Mouse (Mus musculus) midbrain, embryonic 11.5 days (tissue): Measurements from ENCODE around the gene Notch2. TPM values are rescaled to one million over a fixed set of nuclear protein-coding genes. Genes with fewer than 3 reads are reported as not detected.

ENCODE experiments used
- ATAC-seq: fragments of 200-750 bp; cut with Nextera tagmentation; 2 replicates; pipeline ENCODE4 v1.8.0; 2017; ENCODE audit warnings: moderate TSS enrichment, moderate library complexity; ENCODE audit not compliant: low FRiP score
- DNase-seq: peaks from one replicate; pipeline ENCODE4 v3.0.0; 2015; ENCODE audit warnings: low spot score; ENCODE audit errors: missing footprints
- H3K27ac ChIP-seq: fragments of 300-500 bp; sonication (generic); 2 replicates; pipeline ENCODE4 v1.5.1; 2014; ENCODE audit warnings: low read depth, low read length
- H3K27me3 ChIP-seq: fragments of 300-500 bp; sonication (generic); 2 replicates; pipeline ENCODE4 v1.6.1; 2014; ENCODE audit warnings: mild to moderate bottlenecking, low read length, moderate library complexity, mixed read lengths; ENCODE audit not compliant: control insufficient read depth, insufficient read depth
- H3K36me3 ChIP-seq: fragments of 300-500 bp; sonication (generic); 2 replicates; pipeline ENCODE4 v1.6.1; 2014; ENCODE audit warnings: mild to moderate bottlenecking, low read length, moderate library complexity, mixed read lengths; ENCODE audit not compliant: control insufficient read depth, insufficient read depth
- H3K4me1 ChIP-seq: fragments of 300-500 bp; sonication (generic); 2 replicates; pipeline ENCODE4 v1.6.1; 2014; ENCODE audit warnings: low read length; ENCODE audit not compliant: control insufficient read depth, insufficient read depth
- H3K4me2 ChIP-seq: fragments of 300-500 bp; sonication (generic); 2 replicates; pipeline ENCODE4 v1.6.1; 2014; ENCODE audit warnings: mild to moderate bottlenecking, moderate library complexity
- H3K4me3 ChIP-seq: fragments of 300-500 bp; sonication (generic); 2 replicates; pipeline ENCODE4 v1.5.1; 2014; ENCODE audit warnings: low read depth, low read length
- H3K9ac ChIP-seq: fragments of 300-500 bp; sonication (generic); 2 replicates; pipeline ENCODE4 v1.6.1; 2014; ENCODE audit warnings: low read length
- H3K9me3 ChIP-seq: fragments of 300-500 bp; sonication (generic); 2 replicates; pipeline ENCODE4 v1.6.1; 2016; ENCODE audit warnings: low read length; ENCODE audit not compliant: control insufficient read depth
- WGBS: fragments of 180-500 bp; shearing (Covaris S2); extraction: QIAGEN DNeasy Blood & Tissue Kit; methylation state at CpG from one replicate; pipeline ENCODE4 v1.1.7; 2014; 5-methylcytosine and 5-hydroxymethylcytosine counted together
- polyA plus RNA-seq: library from polyadenylated mRNA; unstranded; fragments of >200 nt; fragmentation: Nextera tagmentation; extraction: Ambion mirVana; gene quantifications from 2 replicates; pipeline ENCODE4 v1.2.1, GENCODE M21; 2014

Gene Notch2
- polyA plus RNA-seq, 1 experiment from 2014 or later = 17.6 TPM

GRCm38 (mm10) chr3:97974197-97974770 is 39.0 kb upstream of the Notch2 start:
- ATAC-seq = no peak

DNA sequence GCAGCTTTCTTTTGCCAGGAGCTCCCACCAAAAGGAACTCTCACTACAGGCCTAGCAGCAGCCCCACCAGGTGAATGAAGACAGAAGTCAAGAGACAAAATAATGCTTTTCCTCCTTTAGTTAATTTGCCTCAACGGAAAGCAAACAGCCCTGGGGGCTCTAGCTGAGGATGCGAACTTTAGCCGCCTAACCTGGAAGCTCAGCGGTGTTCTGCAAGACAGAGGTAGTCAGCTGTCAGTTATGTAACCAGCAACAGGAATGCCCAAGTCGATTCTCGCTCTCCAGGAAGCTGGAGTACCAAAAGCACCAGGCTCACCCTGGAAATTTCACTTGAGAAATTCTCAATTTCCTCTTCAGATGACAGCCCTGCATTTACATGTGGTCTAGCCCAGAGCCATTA is 36.6 kb upstream of the Notch2 start:
- no peak overlapping the region for H3K27ac ChIP-seq
- no peak overlapping the region for H3K4me3 ChIP-seq
- H3K9ac ChIP-seq = no peak overlapping the region
- peaks cover 2% of the 10 kb centered on the region; the same call in 1 of the 2 replicates for H3K9me3 ChIP-seq
- no peak overlapping the region for H3K4me2 ChIP-seq
- 64% methylated on average over 6 of the region's 6 CpGs for WGBS
- H3K4me1 ChIP-seq = no peaks in the 10 kb centered on the region
- H3K36me3 ChIP-seq = no peaks in the 10 kb centered on the region
- DNase-seq (no peak), ATAC-seq (no peak)
- no peaks in the 10 kb centered on the region for H3K27me3 ChIP-seq

More at GRCm38 (mm10) chr3:97974197-97974770, 39.0 kb upstream of the Notch2 start:
- WGBS = 91% methylated on average over 6 of the region's 6 CpGs
- H3K4me3 ChIP-seq = no peak overlapping the region
- H3K4me1 ChIP-seq = no peaks in the 10 kb centered on the region
- H3K36me3 ChIP-seq = no peaks in the 10 kb centered on the region
- H3K27me3 ChIP-seq = no peaks in the 10 kb centered on the region
- no peak overlapping the region for H3K9ac ChIP-seq
- H3K4me2 ChIP-seq = no peak overlapping the region
- no peak for DNase-seq
- H3K27ac ChIP-seq = no peak overlapping the region
- H3K9me3 ChIP-seq = peaks cover 2% of the 10 kb centered on the region; the same call in 1 of the 2 replicates

DNA sequence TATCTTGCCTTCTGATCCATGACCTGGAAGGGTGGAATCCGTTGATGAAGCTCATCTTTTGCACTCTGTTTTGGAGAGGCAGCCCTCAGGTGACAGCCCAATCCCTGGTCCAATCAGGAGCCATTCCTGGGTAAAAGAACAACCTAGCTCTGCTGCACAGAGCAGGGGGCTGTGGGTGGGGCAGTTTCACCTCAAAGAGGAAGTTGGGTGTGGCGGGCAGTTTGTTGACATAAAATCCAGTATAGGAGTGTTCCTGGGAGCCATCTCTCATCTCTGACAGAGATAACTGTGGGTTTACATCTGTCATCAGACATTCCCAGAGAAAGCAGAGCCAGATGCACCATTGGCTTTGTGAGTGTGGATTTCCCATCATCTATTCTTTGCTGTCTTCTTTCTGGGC is 34.6 kb upstream of the Notch2 start:
- Histone ChIP-seq H3K27me3 (no peaks in the 10 kb centered on the region), H3K4me1 (no peaks in the 10 kb centered on the region), H3K9ac (no peak overlapping the region), H3K9me3 (peaks cover 2% of the 10 kb centered on the region; the same call in 1 of the 2 replicates), H3K27ac (no peak overlapping the region), H3K36me3 (no peaks in the 10 kb centered on the region), H3K4me3 (no peak overlapping the region), H3K4me2 (no peak overlapping the region)
- DNase-seq = no peak
- no peak for ATAC-seq
- WGBS = 76% methylated on average over 2 of the region's 2 CpGs

DNA sequence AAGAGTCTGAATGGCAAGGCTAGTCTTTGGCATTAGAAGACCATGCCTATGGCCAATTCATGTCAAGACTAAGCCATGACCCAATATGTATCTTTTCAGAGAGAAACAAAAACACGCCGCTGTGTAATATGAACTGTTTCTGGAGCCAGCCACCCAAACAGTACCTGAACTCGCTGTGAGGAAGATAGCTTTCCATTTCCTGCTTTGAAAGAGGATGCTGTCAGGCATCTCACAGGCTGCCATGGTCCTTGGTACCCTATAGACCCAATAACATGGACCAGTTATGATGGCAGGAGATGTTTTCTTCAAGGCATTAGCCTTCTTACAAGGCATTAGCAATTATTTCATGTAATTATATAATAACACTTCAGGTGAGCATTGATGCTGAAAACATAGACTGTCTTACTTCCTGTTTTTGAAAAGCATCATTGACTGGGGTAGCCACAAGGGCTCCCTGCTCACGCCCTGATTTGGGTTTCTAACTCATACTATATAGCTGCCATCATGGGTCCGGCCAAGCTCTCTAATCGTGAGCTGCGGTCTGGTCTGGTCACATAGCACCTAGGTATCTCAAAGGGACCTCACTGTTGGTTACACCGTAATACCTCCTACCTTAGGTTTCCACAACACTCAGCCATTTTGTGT is 32.5 kb upstream of the Notch2 start:
- DNase-seq (no peak), ATAC-seq (no peak)
- Histone ChIP-seq H3K36me3 (no peaks in the 10 kb centered on the region), H3K9me3 (no peaks in the 10 kb centered on the region), H3K4me1 (no peaks in the 10 kb centered on the region), H3K4me3 (no peak overlapping the region), H3K4me2 (no peak overlapping the region), H3K27ac (no peak overlapping the region), H3K27me3 (no peaks in the 10 kb centered on the region), H3K9ac (no peak overlapping the region)
- 92% methylated on average over 8 of the region's 8 CpGs for WGBS

- Histone ChIP-seq H3K27me3 (no peaks in the 10 kb centered on the region), H3K27ac (no peak overlapping the region), H3K36me3 (no peaks in the 10 kb centered on the region), H3K4me3 (no peak overlapping the region), H3K4me2 (no peak overlapping the region), H3K9me3 (no peaks in the 10 kb centered on the region), H3K9ac (no peak overlapping the region), H3K4me1 (no peaks in the 10 kb centered on the region)
- DNase-seq (no peak), ATAC-seq (no peak)
- WGBS = 94% methylated on average over 3 of the region's 3 CpGs
Measured at GRCm38 (mm10) chr3:97981376-97981906, 31.9 kb upstream of the Notch2 start.

DNA sequence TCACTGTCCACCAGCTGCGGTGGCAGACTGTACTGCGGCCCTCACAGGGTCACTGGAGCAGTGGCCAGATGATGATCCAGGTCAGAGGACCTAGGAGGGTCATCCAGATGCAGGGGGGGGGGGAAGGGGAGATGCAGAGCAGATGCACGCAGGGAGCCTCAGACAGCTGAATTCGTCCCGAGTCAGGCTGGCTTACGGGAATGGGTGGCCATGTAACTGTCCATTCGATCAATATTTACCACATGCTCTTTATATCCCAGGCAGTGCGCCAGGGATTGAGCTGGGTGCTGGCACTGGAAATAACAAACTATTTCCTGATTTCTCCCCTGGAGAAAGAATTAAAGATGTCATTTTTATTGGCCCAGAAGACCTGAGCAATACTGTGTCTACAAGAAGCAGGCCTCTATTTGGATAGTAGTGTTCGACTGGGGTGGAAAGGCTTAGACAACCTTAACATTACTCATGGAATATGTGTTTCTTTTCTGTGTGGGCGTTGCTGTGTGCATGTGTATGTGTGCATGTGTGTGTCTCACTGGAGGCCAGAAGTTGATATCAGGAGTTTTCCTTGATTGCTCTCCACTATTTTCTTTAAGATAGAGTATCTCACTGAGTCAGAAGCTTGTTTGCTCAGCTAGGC is 28.3 kb upstream of the Notch2 start:
- Histone ChIP-seq H3K4me1 (no peaks in the 10 kb centered on the region), H3K27me3 (no peaks in the 10 kb centered on the region), H3K36me3 (no peaks in the 10 kb centered on the region), H3K27ac (no peak overlapping the region), H3K4me2 (no peak overlapping the region), H3K9me3 (no peaks in the 10 kb centered on the region), H3K4me3 (no peak overlapping the region), H3K9ac (no peak overlapping the region)
- DNase-seq (no peak), ATAC-seq (no peak)
- 86% methylated on average over 10 of the region's 10 CpGs for WGBS

DNA sequence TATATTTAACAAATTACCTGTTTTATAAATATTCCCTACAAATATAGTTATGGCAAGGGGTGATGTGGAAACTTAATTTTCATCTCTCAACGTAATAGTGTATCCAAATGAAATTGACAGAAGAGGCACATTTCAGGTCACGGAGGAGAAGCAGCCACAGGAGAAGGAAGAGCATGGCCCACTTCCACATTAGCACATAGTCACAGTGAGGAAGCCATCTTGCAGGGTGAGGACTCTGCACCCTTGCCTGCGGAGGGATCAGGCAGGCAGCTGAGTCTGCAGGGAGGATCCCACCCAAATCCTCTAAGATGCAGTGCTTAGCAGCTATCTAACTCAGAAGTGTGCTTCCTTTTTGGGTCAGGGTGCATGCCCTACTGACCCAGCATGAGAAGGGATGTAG is 27.6 kb upstream of the Notch2 start:
- Histone ChIP-seq H3K9me3 (no peaks in the 10 kb centered on the region), H3K27me3 (no peaks in the 10 kb centered on the region), H3K27ac (no peak overlapping the region), H3K4me3 (no peak overlapping the region), H3K4me2 (no peak overlapping the region), H3K4me1 (no peaks in the 10 kb centered on the region), H3K9ac (no peak overlapping the region), H3K36me3 (no peaks in the 10 kb centered on the region)
- ATAC-seq (no peak), DNase-seq (no peak)
- 85% methylated on average over 3 of the region's 3 CpGs for WGBS

- H3K27ac ChIP-seq = no peak overlapping the region
- no peaks in the 10 kb centered on the region for H3K9me3 ChIP-seq
- H3K27me3 ChIP-seq = no peaks in the 10 kb centered on the region
- ATAC-seq (no peak), DNase-seq (no peak)
- H3K9ac ChIP-seq = no peak overlapping the region
- 99% methylated on average over 3 of the region's 3 CpGs for WGBS
- H3K4me2 ChIP-seq = no peak overlapping the region
- no peak overlapping the region for H3K4me3 ChIP-seq
- H3K36me3 ChIP-seq = no peaks in the 10 kb centered on the region
- no peaks in the 10 kb centered on the region for H3K4me1 ChIP-seq
Measured at GRCm38 (mm10) chr3:97987153-97987552, 26.2 kb upstream of the Notch2 start.

DNA sequence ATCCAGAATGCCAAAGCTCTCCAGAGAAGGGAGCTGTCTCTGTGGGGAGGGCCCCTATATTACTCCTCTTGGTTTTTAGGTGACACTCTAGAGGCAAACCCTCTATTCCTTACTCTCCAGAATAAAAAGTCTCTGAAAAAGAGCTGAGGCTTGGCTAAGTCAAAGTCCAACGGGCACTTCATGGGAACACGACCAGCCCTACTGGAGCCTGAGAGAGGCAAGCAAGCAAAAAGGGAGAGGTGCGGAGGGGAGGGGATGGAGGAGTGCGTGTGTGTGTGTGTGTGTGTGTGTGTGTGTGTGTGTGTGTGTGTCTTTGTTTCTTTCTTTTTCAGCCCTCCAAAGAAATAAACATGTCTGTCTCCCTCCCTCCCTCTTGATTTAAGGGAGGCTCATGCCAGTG is 24.6 kb upstream of the Notch2 start:
- Histone ChIP-seq H3K27ac (no peak overlapping the region), H3K4me1 (no peaks in the 10 kb centered on the region), H3K9me3 (no peaks in the 10 kb centered on the region), H3K36me3 (no peaks in the 10 kb centered on the region), H3K27me3 (no peaks in the 10 kb centered on the region), H3K4me2 (no peak overlapping the region), H3K4me3 (no peak overlapping the region), H3K9ac (no peak overlapping the region)
- no peak for ATAC-seq
- no peak for DNase-seq
- 53% methylated on average over 4 of the region's 4 CpGs for WGBS
